Mouse (Mus musculus) forelimb bud, embryonic 11.5 days (tissue): ENCODE results near the gene Rbfox1.
A peak's percentile ranks its signal among the peaks of the same experiment; 100 is the strongest.

ENCODE experiments used
- DNase-seq: peaks from one replicate; pipeline ENCODE4 v3.0.0-alpha.2; 2012; ENCODE audit warnings: low read depth, low spot score

Gene Rbfox1

DNA sequence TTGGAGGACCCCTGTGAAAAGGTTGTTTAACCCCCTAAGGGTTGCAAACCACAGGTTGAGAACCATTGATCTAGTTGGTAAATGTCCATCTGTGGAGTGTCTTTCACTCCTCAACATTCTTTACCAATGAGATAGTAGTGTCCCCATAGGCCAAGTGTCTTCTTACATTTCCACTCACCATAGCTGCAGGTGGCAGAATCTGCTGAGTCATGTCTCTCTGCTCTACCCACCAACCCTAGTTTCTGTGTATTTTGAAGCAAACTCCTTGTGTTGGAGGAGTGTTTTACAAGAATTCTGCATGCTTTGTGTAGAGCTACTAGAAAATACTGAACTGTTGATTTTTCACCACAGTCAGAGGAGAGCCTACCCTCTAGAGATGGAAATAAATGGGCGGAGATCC lies 1191.2 kb downstream of the Rbfox1 start:
- DNase-seq = no peak

GRCm38 (mm10) chr16:7076707-7077106 lies 1191.6 kb downstream of the Rbfox1 start:
- DNase-seq = no peak

- no peak for DNase-seq
Measured at GRCm38 (mm10) chr16:7081074-7081568, 1196.0 kb downstream of the Rbfox1 start.

- DNase-seq = no peak
Measured at GRCm38 (mm10) chr16:7081684-7082255, 1196.6 kb downstream of the Rbfox1 start.

DNA sequence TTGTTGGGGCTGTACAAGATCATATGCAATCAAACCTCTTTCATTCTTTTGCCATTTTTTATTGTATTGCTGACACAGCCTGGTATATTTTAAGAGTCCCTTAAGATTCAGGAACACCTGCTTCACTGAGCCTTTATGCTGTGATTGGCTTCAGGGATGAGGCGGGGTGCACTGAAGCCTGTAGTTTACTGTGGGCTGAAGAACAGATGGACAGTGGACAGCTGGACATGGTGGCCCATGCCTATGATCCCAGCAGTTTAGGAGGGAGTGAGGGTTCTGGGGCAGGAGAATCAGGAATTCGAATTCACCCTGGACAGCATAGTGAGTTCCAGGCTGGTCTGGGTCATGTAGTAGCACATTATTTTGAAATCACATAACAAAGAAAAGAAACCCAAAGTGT lies 1198.8 kb downstream of the Rbfox1 start:
- DNase-seq = no peak

GRCm38 (mm10) chr16:7088601-7089430 lies 1203.7 kb downstream of the Rbfox1 start:
- DNase-seq = no peak

GRCm38 (mm10) chr16:7089475-7089874 lies 1204.3 kb downstream of the Rbfox1 start:
- peak; percentile 8 for DNase-seq

DNA sequence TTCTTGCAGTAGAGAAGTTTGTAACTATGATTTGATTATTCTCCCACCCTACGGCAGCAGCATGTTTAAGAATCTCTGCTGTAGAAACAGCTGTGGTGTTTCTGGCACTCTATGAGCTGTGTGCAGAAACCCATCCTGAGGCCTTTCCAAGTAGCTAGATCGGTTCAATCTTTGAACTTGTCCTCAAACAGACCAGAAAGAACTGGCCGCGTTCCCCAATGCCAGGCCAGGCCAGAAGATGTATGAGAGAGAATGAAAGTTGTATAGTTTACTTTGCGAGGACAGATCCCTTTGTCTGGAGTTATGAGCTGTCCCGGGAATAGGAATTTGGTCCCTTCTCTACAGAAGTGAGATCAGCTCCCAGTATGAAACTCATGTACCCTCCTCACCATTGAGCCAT lies 1205.0 kb downstream of the Rbfox1 start:
- no peak for DNase-seq

DNA sequence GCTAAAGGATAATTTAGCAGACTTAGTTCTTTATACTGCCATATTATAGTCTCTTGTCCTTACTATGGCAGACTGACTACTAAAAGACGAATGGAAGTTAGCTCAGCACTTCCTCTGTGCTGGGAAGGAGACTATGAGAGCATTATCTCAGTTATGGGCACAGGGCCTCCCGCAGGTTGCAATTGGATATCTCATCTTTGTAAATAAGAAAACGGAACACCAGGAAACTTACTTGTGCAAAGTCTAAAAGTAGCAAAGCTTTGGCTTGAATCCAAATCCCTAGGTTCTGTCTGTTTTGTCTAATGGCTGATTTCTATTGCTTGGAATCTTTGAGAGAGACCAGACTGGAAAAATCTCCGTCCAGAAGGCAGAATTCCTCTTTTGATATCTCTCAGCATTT lies 1207.7 kb downstream of the Rbfox1 start:
- no peak for DNase-seq

DNA sequence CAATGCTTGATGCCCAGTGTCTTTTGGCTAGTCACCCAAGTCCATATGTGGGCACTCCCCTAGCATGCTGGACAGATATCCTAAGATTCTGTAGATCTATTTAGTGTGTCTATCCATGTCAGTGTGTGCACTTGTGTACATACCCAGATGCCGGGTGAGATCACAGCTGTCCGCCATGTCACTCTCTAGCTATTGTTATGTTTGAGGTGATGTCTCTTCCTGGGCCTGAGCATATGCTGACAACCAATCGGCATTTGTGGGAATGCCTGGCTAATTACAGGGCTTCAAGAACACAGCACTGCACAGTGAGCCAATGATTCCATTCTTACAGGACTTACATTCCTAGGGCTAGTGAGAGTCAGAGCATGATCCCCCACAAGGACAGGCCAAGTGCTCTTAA lies 1208.5 kb downstream of the Rbfox1 start:
- DNase-seq = no peak

DNA sequence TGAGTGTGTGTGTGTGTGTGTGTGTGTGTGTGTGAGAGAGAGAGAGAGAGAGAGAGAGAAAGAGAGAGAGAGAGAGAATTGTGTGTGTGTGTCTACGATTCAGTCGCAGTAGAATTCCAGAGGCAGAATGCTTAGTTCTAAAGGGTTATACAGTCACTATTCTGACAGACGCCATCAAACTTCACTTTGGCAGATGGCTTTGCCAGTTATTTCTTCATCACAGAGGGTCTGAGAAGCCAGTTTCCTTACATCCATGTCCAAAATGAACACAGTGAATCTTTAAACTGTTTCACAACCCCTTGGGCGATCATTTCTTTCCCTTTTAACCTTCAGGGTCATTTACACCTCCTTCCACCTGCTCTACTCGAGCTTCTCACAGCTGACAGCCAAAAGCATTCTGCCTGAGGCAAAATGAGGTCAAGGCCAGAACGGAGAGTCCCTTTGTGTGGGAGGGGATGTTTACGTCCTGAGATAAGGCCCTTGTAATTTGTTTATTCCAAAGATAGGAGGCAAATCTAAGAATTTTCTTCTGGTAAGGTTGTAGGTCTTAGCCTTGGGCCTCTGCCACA lies 1209.1 kb downstream of the Rbfox1 start:
- DNase-seq = no peak

DNA sequence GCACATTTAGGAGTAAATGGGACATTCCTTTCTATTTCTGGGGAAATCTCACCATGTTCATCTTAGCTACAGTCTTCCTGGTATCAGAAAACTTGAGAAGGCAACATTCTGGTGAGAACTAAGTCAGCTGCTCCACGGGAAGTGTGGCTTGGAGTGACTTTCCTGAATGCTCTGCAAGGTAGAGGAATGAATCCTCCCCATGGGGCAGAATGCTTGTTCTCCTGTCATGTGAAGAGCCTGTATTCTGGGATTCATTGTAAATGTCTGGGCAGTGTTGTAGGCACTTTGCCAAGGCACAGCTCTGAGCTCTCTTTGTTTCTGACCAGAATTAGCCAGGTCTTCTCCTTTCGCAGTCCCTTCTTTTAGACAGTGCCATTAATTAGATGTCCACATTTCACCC lies 1211.9 kb downstream of the Rbfox1 start:
- no peak for DNase-seq

DNA sequence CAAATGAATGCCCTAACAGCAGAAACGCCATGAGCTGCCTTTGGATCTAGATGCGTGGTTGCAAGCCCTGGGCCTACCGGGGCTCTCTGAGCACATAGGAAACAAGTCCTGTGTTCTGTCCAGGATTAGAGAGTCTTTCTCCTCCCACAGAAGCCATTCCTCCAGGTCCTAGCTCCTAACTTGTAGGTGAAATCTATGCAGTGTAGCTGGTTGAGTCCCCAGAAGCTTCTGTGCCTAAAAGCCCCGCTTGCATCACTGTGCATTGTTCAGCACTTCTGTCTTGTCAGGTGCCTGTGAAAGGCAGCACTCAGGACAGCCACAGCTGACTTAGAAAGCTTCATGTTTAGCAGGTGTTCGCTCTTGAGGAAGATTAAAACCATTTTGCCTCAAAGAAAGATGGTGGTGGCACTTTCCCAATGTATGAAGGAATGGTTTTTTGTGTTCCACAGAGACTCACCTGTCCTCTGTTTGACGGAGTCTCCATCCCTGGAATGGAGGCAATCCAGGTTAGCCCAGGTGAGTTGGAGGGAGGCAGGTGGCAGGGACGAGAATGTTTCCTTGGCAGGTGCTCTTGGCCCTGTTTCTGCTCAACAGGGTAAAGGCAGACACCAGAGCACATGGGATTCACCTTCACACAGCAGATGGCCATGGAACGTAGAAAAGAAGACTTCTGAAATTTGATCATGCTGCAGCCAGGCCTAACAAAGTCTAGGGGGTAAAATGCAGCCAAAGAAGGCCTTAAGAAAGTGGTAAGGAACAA lies 1213.0 kb downstream of the Rbfox1 start:
- no peak for DNase-seq

GRCm38 (mm10) chr16:7099506-7100300 lies 1214.5 kb downstream of the Rbfox1 start:
- DNase-seq = peak; percentile 14

- DNase-seq = no peak
Measured at GRCm38 (mm10) chr16:7102486-7102885, 1217.3 kb downstream of the Rbfox1 start.

DNA sequence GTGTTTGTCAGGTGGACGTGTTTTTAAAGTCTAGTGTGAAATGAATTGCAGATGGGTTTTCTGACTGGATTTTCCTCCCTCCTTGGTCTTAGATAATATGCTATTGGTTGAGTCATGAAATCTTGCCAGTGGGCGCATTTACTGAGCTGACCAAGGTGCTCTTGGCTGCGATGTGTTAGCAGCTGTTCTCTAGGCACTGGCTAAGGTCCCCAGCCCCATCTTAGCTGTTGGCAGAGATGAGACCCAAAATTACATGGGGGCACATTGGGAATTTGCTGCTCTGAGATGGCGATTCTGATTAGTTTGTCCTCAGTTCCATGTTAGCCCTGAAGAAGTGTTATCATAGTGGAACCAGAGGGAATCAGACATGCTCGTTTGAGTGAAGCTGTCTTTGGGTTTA lies 1218.1 kb downstream of the Rbfox1 start:
- DNase-seq = no peak

DNA sequence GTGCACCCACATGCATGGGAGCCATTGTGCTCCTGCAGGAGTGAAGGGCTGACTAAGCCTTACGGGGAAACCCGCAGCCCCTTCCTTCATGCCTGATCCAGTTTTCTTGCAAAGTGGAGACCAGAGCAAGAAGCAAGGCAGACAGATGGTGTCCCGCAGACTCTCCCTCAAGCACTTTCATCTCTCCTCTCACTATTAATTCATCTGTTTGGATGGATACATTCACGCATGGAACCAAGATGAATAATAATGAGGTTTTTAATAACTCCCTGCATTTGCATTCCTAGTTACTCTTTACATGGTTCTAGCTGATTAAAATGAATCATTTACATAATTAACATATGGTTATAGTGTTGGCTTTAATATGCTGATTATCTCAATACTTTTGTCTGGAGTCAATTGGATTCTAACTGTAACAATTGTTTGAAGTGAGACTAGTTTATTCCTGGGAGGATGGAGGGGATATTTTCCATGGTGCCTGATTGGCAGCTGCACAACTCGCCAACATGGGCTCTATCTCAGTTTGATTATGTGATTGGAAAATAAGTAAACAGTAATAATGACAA lies 1221.4 kb downstream of the Rbfox1 start:
- no peak for DNase-seq

DNA sequence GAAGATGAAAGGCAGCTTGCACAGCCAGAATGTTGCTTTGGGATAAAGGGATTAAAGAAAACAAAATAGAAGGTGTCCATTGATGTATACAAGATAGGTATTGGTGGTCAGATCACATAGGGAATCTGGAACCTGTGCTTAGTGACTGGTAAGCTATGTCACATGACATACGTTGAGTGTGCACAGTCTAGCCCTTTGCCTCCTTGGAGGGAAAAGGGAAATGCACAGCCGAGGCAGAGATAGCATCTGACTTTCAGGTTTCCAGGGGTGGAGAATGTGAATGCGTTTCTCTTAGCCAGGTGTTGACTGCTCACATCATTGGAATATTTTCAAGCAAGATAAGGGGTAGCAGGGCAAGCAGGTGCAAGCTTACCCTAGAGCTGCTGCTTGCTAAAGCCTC lies 1230.8 kb downstream of the Rbfox1 start:
- DNase-seq = no peak

GRCm38 (mm10) chr16:7129591-7129990 lies 1244.4 kb downstream of the Rbfox1 start:
- no peak for DNase-seq

GRCm38 (mm10) chr16:7132434-7132833 lies 1247.3 kb downstream of the Rbfox1 start:
- DNase-seq = no peak

DNA sequence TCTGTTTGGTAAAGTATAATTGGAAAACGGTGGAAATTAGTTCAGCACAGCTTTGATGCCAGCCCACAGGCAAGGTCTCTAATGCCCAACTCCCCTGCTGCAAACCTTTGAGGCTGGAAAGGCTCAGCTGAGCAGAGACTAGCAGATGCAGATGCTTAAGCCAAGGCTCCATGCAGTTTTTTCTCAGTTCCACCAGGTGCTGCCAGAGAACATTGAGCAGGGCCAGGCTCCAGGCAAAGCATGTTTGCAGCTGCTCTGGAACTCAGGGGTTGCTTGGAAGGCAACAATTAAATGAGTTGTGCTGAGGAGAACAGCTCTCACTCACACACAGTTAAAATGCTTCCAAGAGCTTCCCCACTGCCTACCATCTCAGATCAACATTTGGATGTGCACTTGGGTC lies 1251.8 kb downstream of the Rbfox1 start:
- peak; percentile 40 for DNase-seq
